Mouse (Mus musculus) stomach, embryonic 15.5 days (tissue): ENCODE data around the gene Slc18a3. TPM values are rescaled to one million over a fixed set of nuclear protein-coding genes. Genes with fewer than 3 reads are reported as not detected.
A peak's percentile ranks its signal among the peaks of the same experiment; 100 is the strongest.

Experiments
- ATAC-seq: fragments of 200-750 bp; cut with Nextera tagmentation; 2 replicates; pipeline ENCODE4 v1.8.0; 2017; ENCODE audit warnings: low read depth, moderate number of reproducible peaks, moderate TSS enrichment; ENCODE audit not compliant: insufficient read depth, low FRiP score
- H3K27ac ChIP-seq: fragments of 300-500 bp; sonication (generic); 2 replicates; pipeline ENCODE4 v1.5.1; 2015; ENCODE audit warnings: mild to moderate bottlenecking, inconsistent platforms
- H3K27me3 ChIP-seq: fragments of 300-500 bp; sonication (generic); replicated peaks from 2 replicates; pipeline ENCODE4 v1.6.1; 2015; ENCODE audit warnings: inconsistent platforms
- H3K36me3 ChIP-seq: fragments of 300-500 bp; sonication (generic); 2 replicates; pipeline ENCODE4 v1.6.1; 2015; ENCODE audit warnings: inconsistent platforms
- H3K4me1 ChIP-seq: fragments of 300-500 bp; sonication (generic); 2 replicates; pipeline ENCODE4 v1.6.1; 2015; ENCODE audit warnings: inconsistent platforms
- H3K4me2 ChIP-seq: fragments of 300-500 bp; sonication (generic); 2 replicates; pipeline ENCODE4 v1.6.1; 2015; ENCODE audit warnings: mild to moderate bottlenecking, inconsistent platforms
- H3K4me3 ChIP-seq: fragments of 300-500 bp; sonication (generic); replicated peaks from 2 replicates; pipeline ENCODE4 v1.5.1; 2015; ENCODE audit warnings: inconsistent platforms
- H3K9ac ChIP-seq: fragments of 300-500 bp; sonication (generic); 2 replicates; pipeline ENCODE4 v1.6.1; 2015; ENCODE audit warnings: inconsistent platforms
- H3K9me3 ChIP-seq: fragments of 300-500 bp; sonication (generic); 2 replicates; pipeline ENCODE4 v1.6.1; 2016; ENCODE audit warnings: inconsistent platforms
- WGBS: fragments of 180-500 bp; shearing (Covaris S2); methylation state at CpG from one replicate; pipeline ENCODE4 v1.1.7; 2015; 5-methylcytosine and 5-hydroxymethylcytosine counted together
- polyA plus RNA-seq: library from polyadenylated mRNA; unstranded; fragments of >200 nt; fragmentation: Nextera tagmentation; extraction: Ambion mirVana; gene quantifications from 2 replicates; pipeline ENCODE4 v1.2.1, GENCODE M21; 2015

Slc18a3 gene
- polyA plus RNA-seq: 6.3 and 6.9 TPM in 2 replicates

GRCm38 (mm10) chr14:32464601-32465505 is at the start of gene Slc18a3:
Gene Slc18a3 (minus strand): TSS chr14:32464850.
- H3K9ac ChIP-seq: no peak within 1 kb of the TSS
- peaks cover 76% of the 10 kb centered on the region for H3K27me3 ChIP-seq
- H3K4me2 ChIP-seq: peak within 1 kb of the TSS; percentile 69
- no peaks in the 10 kb centered on the region for H3K36me3 ChIP-seq
- H3K27ac ChIP-seq: no peak within 1 kb of the TSS
- peaks cover 28% of the 10 kb centered on the region for H3K4me1 ChIP-seq
- peak within 1 kb of the TSS; percentile 34 for H3K4me3 ChIP-seq
- WGBS: under 1% methylated on average over 63 of the region's 70 CpGs
- no peak for ATAC-seq
- H3K9me3 ChIP-seq: no peaks in the 10 kb centered on the region

GRCm38 (mm10) chr14:32513336-32514032 is 48.8 kb upstream of the Slc18a3 start, which contains the start of gene Ercc6:
Gene Ercc6 (plus strand): TSS chr14:32513521.
- Histone ChIP-seq H3K9ac (peak within 1 kb of the TSS; percentile 43), H3K4me3 (peak within 1 kb of the TSS; percentile 62), H3K36me3 (peaks cover 9% of the 10 kb centered on the region; the same call in 1 of the 2 replicates), H3K4me1 (peaks cover 12% of the 10 kb centered on the region), H3K9me3 (no peaks in the 10 kb centered on the region), H3K4me2 (peak within 1 kb of the TSS; percentile 86), H3K27me3 (no peaks in the 10 kb centered on the region), H3K27ac (peak within 1 kb of the TSS; percentile 55; the same call in 1 of the 2 replicates)
- under 1% methylated on average over 62 of the region's 62 CpGs for WGBS
- ATAC-seq: peak; percentile 93

GRCm38 (mm10) chr14:32512912-32513311 is 48.3 kb upstream of the Slc18a3 start:
- no peak overlapping the region for H3K27ac ChIP-seq
- H3K9me3 ChIP-seq: no peaks in the 10 kb centered on the region
- peaks cover 7% of the 10 kb centered on the region; the same call in 1 of the 2 replicates for H3K36me3 ChIP-seq
- H3K4me1 ChIP-seq: peaks cover 12% of the 10 kb centered on the region
- H3K4me2 ChIP-seq: peak overlapping the region; percentile 86
- H3K4me3 ChIP-seq: peak overlapping the region; percentile 62
- H3K27me3 ChIP-seq: no peaks in the 10 kb centered on the region
- ATAC-seq: 0 out of 2 replicates have a peak, but pooled peaks have one; percentile 19
- WGBS: 40% methylated on average over 9 of the region's 9 CpGs
- H3K9ac ChIP-seq: 0 out of 2 replicates have a peak overlapping the region, but pooled peaks have one; percentile 43

GRCm38 (mm10) chr14:32509443-32509961 is 44.9 kb upstream of the Slc18a3 start:
- Histone ChIP-seq H3K9ac (no peak overlapping the region), H3K27ac (no peak overlapping the region), H3K4me2 (no peak overlapping the region), H3K9me3 (no peaks in the 10 kb centered on the region), H3K36me3 (no peaks in the 10 kb centered on the region), H3K27me3 (no peaks in the 10 kb centered on the region), H3K4me3 (no peak overlapping the region), H3K4me1 (peaks cover 6% of the 10 kb centered on the region)
- 81% methylated on average over 6 of the region's 6 CpGs for WGBS
- no peak for ATAC-seq

- Histone ChIP-seq H3K4me2 (no peak overlapping the region), H3K27ac (no peak overlapping the region), H3K9me3 (no peaks in the 10 kb centered on the region), H3K4me3 (no peak overlapping the region), H3K27me3 (no peaks in the 10 kb centered on the region), H3K36me3 (no peaks in the 10 kb centered on the region), H3K4me1 (no peaks in the 10 kb centered on the region), H3K9ac (no peak overlapping the region)
- no peak for ATAC-seq
- WGBS: 47% methylated on average over 10 of the region's 10 CpGs
Measured at GRCm38 (mm10) chr14:32508105-32508835, 43.6 kb upstream of the Slc18a3 start.

- Histone ChIP-seq H3K9me3 (no peaks in the 10 kb centered on the region), H3K4me1 (no peaks in the 10 kb centered on the region), H3K9ac (no peak overlapping the region), H3K4me2 (no peak overlapping the region), H3K27ac (no peak overlapping the region), H3K36me3 (no peaks in the 10 kb centered on the region), H3K27me3 (no peaks in the 10 kb centered on the region), H3K4me3 (no peak overlapping the region)
- 79% methylated on average over 4 of the region's 4 CpGs for WGBS
- no peak for ATAC-seq
Measured at GRCm38 (mm10) chr14:32507216-32507615, 42.6 kb upstream of the Slc18a3 start.

GRCm38 (mm10) chr14:32506329-32506728 is 41.7 kb upstream of the Slc18a3 start:
- ATAC-seq: no peak
- no peaks in the 10 kb centered on the region for H3K27me3 ChIP-seq
- H3K36me3 ChIP-seq: no peaks in the 10 kb centered on the region
- no peak overlapping the region for H3K4me3 ChIP-seq
- no peak overlapping the region for H3K4me2 ChIP-seq
- H3K9me3 ChIP-seq: no peaks in the 10 kb centered on the region
- 86% methylated on average over 10 of the region's 10 CpGs for WGBS
- H3K27ac ChIP-seq: no peak overlapping the region
- H3K9ac ChIP-seq: no peak overlapping the region
- no peaks in the 10 kb centered on the region for H3K4me1 ChIP-seq

- no peak overlapping the region for H3K4me3 ChIP-seq
- H3K9me3 ChIP-seq: no peaks in the 10 kb centered on the region
- no peaks in the 10 kb centered on the region for H3K4me1 ChIP-seq
- H3K9ac ChIP-seq: no peak overlapping the region
- no peaks in the 10 kb centered on the region for H3K27me3 ChIP-seq
- no peaks in the 10 kb centered on the region for H3K36me3 ChIP-seq
- H3K27ac ChIP-seq: no peak overlapping the region
- no peak overlapping the region for H3K4me2 ChIP-seq
- WGBS: 78% methylated on average over 1 of the region's 1 CpGs
- ATAC-seq: no peak
Measured at GRCm38 (mm10) chr14:32503897-32504296, 39.2 kb upstream of the Slc18a3 start.

- ATAC-seq: no peak
- Histone ChIP-seq H3K9me3 (no peaks in the 10 kb centered on the region), H3K27ac (no peak overlapping the region), H3K4me2 (no peak overlapping the region), H3K36me3 (no peaks in the 10 kb centered on the region), H3K4me1 (no peaks in the 10 kb centered on the region), H3K4me3 (no peak overlapping the region), H3K9ac (no peak overlapping the region), H3K27me3 (no peaks in the 10 kb centered on the region)
- 74% methylated on average over 9 of the region's 9 CpGs for WGBS
Measured at GRCm38 (mm10) chr14:32502764-32503688, 38.4 kb upstream of the Slc18a3 start.

- whole genome bisulfite sequencing: 67% methylated on average over 2 of the region's 2 CpGs
- ATAC-seq: no peak
- Histone ChIP-seq H3K4me1 (no peaks in the 10 kb centered on the region), H3K36me3 (no peaks in the 10 kb centered on the region), H3K9me3 (no peaks in the 10 kb centered on the region), H3K9ac (no peak overlapping the region), H3K4me3 (no peak overlapping the region), H3K27ac (no peak overlapping the region), H3K4me2 (no peak overlapping the region), H3K27me3 (no peaks in the 10 kb centered on the region)
Measured at GRCm38 (mm10) chr14:32501303-32501702, 36.7 kb upstream of the Slc18a3 start.
